Mouse (Mus musculus) left cerebral cortex, adult 8-10 months (tissue): ENCODE measurements around the gene Vps13c. TPM values are rescaled to one million over a fixed set of nuclear protein-coding genes. Genes with fewer than 3 reads are reported as not detected.

Experiments used
- DNase-seq, 2 experiments: peaks; one replicate each; pipeline ENCODE4 v3.0.0; 2022; ENCODE audit warnings: low spot score in 2 of 2
- total RNA-seq, 4 experiments: library from RNA; stranded (reverse); gene quantifications; 2 replicates each; pipeline ENCODE4 v1.2.4; 2022

Vps13c gene
- total RNA-seq, 4 experiments from 2014 or later, result 70.6 to 84.9 (median 73.6) TPM

DNA sequence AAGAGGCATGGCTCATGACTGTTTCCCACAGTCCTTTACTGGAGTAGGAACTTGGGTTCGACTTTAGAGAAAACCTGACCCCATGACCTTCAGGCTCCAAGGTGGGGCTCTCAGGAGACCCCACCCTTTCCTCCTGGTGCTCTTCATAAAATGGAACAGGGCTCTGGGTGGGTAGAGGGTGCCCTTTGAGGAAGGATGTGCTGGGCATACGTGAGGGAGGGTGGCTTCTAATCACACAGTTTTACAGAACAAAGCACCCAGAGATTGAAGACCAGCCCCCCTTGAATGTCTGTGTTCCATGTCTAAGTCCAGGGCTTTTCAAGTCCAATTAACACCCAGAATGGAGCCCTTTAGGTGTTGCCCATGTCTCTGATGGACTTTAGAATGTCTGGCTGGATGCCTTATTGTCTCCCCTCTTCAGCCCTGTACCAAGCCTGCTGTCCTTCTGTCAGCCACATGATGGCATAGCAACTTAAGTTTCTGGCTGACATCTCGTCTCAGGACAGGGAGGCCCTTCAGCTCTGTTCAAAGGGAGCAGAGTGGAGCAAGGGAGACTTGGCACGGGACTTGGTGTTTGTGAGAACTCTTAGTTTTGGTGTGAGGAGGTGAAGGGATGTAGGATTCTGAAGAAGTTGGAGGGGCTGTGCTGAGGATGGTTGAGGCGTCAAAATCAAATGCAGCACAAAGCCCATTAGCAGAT is 176.2 kb downstream of the Vps13c start:
- DNase-seq, result peak; percentile 28 to 29

DNA sequence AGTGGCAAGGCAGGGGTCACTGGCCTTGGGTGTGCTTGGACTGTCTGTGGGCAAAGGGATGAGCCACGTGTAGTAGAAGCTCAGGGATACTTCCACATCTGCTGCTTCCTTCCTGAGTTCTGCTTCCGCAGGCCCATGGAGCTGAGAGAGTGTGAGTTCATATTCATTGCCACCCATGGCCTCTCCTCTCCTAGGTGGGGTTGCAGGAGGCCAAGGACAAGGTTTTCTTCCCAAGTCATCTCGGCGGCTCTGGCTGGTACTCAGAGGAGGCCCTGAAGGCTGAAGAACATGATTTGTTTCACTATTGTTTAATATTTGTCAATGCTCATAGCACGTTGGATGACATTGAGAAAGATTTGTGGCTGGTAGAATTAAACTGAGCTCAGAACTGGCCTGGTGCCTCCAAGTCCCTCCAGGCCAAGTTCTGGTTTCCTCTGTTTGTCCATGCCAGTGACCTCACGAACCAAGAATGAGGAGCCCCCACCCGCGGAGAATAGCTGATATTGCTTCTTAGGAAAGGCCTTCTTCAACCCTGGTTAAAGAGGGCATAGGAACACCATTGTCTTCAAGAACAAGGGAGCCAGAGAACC is 180.7 kb downstream of the Vps13c start:
- DNase-seq, result no peak

DNA sequence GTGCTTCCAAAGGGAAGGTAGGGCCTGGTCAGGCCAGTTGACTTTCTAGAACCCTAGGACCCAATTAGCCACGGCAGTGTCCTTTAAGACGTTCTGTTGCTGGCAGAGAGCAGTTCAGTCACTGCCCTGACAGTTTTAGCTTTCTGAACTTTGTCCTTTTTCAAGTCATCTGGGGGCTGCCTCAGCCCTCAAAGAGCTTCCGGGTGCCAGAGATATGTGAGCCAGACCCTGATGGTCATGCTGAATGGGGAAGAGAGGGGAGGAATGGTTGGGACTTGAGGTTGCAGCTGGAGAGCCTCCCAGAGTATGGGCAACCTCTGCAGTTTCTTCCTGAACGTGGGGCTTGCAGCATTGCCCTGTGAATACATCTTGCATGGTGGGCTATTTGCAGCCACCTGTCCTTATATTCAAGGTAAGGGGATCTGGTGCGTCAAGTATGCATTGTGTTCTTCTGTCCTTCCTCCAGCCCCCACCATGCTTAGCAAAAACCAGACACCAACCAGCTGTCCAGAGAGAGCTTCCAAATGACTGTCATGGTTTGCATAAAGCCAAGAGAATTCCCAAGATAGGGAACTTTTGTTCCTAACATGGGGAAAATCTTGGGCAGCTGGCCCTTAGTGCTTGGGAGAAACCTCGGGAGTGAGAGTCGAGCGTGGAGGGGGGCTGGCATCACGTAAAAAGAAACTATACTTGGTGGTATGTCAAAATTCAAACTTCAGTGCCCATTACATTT is 182.3 kb downstream of the Vps13c start:
- DNase-seq, result no peak

DNA sequence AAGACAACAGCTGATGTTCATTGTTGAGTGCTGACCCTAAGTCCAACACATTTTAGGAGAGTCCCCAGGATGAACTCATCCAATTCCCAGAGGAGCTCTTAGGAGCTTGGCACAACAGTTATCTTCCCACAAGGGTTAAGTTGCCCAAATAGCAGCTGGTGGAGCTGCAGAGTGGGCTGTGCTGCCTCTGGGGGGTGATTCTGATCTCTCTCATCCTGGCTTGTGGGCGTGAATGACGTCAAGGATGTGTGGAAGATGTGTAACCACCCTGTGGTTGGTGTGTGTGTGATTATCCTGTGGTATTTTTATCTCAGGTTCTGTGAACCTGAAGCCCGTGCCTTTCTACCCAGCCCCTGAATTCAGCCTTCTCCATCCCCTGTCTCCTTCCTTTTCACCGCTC is 188.4 kb downstream of the Vps13c start:
- no peak for DNase-seq

DNA sequence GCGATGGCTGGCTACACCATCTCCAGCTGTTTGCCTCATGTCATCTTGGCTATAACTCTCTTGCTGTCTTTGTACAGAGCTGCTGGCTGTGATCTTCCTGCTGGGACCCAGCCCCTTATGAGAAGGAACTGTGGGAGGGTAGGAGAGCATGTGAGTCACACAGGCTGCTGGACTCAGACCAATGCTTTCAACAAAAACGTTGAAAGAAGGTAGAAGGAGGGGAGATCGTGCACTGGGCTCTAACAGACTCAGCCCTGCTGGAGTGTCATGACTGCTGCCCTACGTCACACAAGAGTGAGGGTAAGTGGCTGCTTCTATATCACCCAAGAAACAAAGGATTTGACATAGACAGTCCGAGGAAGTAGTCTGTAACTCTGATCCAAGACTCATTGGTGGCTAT is 193.6 kb downstream of the Vps13c start:
- no peak for DNase-seq

Other genes starting within 250 kb of the Vps13c start
- 1 to 10 TPM; 1.2 to 1.7 (median 1.4) TPM for gene C2cd4b, start 81.0 kb upstream of the Vps13c start, total RNA-seq
- under 1 TPM in 1 of 4 experiments, not detected in 3; 0.28 TPM for gene C2cd4a, start 8.1 kb upstream of the Vps13c start, total RNA-seq